Mouse (Mus musculus): ENCODE measurements around the gene Ttc6.
A peak's percentile ranks its signal among the peaks of the same experiment; 100 is the strongest.

DNA sequence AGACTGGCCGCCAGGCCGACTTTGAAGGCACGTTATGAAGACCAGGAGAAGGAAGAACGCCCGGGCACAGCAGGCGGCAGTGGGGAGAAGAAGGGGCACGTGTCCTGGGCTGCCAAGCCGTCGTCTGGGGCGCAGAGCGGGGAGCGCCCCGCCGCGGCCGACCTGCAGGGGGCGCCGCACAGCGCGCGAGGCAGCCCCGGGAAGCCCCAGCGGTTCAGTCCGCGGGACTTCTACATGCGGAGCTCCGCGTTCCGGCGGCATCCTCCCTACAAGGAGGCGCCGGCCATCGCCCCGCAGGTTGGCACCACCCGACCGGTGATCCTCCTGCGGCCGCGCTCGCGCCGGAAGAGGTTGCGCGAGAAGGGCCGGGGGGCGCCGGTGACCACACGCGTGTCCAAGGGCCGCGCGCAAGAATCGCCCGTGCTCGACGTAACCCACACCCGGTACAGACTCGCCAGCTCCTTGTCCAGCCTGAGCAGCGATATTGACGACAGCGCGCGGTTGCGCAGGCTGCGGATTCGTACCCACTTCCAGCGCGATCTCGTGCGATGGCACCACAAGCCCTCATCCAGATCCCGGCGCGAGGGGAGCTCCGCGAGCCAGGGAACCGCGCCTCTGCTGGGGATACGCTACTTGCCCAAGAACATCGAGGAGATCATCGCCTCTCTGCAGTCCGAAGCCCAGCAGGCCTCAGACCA, 12.2 kb downstream of the Ttc6 start:
- TF ChIP-seq CTCF (IDR thresholded peaks at IDR 0.05; ENCODE audit: low read depth, low read length) (peak; percentile 71), POLR2A (IDR thresholded peaks at IDR 0.05; ENCODE audit: extremely low read depth, insufficient read depth, low read length) (no peak)
